Mouse (Mus musculus): Measurements from ENCODE around the gene Vangl2.
"Not testable (repeated sequence)": the region's sequence is repeated elsewhere in the genome, so short reads cannot be mapped to it uniquely, and the experiment has no call there.

- not testable (repeated sequence) for TF ChIP-seq POLR2A (IDR thresholded peaks at IDR 0.05; ENCODE audit: insufficient read depth, low read depth, low read length); CTCF (IDR thresholded peaks at IDR 0.05)
Observed at GRCm38 (mm10) chr1:171974361-171974760, 53.9 kb downstream of the Vangl2 start.
